Mouse (Mus musculus): Measurements from ENCODE around the gene Nsmce3.

- TF ChIP-seq CTCF (IDR thresholded peaks at IDR 0.05; ENCODE audit: extremely low read depth, insufficient read depth, insufficient read length, insufficient replicate concordance) (no peak), POLR2A (IDR thresholded peaks at IDR 0.05; ENCODE audit: low read depth, low read length) (no peak)
Measured at GRCm38 (mm10) chr7:64911945-64912344, 39.1 kb upstream of the Nsmce3 start.
